Comparison of ENCODE assay signal across 1 mouse cellular context in the genomic region with DNA sequence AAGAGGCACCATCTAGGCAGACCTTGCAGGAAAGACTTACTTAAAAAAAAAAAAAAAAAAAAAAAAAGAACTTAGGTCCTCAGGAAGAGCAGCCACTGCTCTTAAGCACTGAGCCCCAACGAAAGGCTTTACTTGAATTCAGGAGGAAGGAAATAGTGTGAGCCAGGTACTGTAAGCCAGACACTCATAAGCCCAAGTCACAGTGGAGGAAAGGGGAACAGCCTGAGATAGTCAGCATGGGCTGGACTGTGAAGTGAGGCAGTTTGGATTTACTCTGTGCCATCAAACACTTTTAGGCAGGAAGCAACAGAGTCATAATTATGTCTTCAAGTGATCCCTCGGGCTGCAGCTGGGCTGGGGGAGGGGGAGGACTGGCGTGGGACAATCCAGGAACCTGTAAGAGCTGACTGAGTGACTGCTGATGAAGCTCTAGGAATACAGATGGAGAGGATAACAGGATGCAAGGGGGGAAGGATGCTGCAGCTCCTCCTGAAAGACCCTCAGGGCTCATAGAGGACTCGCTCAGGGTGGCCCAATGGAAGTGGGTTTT.
TF ChIP-seq lines count a peak whose summit lies in the region.

No protein-coding gene starts in this region.

TF ChIP-seq in MEL, 35 proteins besides CTCF, POLR2A, EP300 and RAD21 (continued from another document):
- TF ChIP-seq TCF12 (IDR thresholded peaks at IDR 0.05; ENCODE audit: low read depth, low read length): no peak
- no peak for TF ChIP-seq MAFK (IDR thresholded peaks at IDR 0.05; ENCODE audit: borderline replicate concordance, low read depth, low read length)
TF ChIP-seq in MEL: peak in this region for 1.
